Mouse (Mus musculus) lung, postnatal 0 days (tissue): ENCODE measurements around the gene Rprd1b. TPM values are rescaled to one million over a fixed set of nuclear protein-coding genes. Genes with fewer than 3 reads are reported as not detected.

Experiments used
- ATAC-seq: fragments of 200-750 bp; cut with Nextera tagmentation; 2 replicates; pipeline ENCODE4 v1.8.0; 2017; ENCODE audit warnings: moderate library complexity
- DNase-seq: peaks from one replicate; pipeline ENCODE4 v3.0.0-alpha.2; 2016; ENCODE audit warnings: low spot score
- H3K27ac ChIP-seq: fragments of 300-500 bp; sonication (generic); 2 replicates; pipeline ENCODE4 v1.5.1; 2014; ENCODE audit warnings: antibody characterized with exemption, mild to moderate bottlenecking, low read length, mixed read lengths
- H3K27me3 ChIP-seq: fragments of 300-500 bp; sonication (generic); replicated peaks from 2 replicates; pipeline ENCODE4 v1.6.1; 2014; ENCODE audit warnings: low read length, mixed read lengths; ENCODE audit not compliant: insufficient read depth
- H3K36me3 ChIP-seq: fragments of 300-500 bp; sonication (generic); 2 replicates; pipeline ENCODE4 v1.6.1; 2014; ENCODE audit warnings: low read length, mixed read lengths; ENCODE audit not compliant: insufficient read depth
- H3K4me1 ChIP-seq: fragments of 300-500 bp; sonication (generic); 2 replicates; pipeline ENCODE4 v1.6.1; 2014; ENCODE audit warnings: antibody characterized with exemption, low read depth, low read length, mixed read lengths; ENCODE audit not compliant: insufficient read depth
- H3K4me2 ChIP-seq: fragments of 300-500 bp; sonication (generic); replicated peaks from 2 replicates; pipeline ENCODE4 v1.6.1; 2014; ENCODE audit warnings: low read depth, mild to moderate bottlenecking, low read length, moderate library complexity, mixed read lengths
- H3K4me3 ChIP-seq: fragments of 300-500 bp; sonication (generic); 2 replicates; pipeline ENCODE4 v1.5.1; 2014; ENCODE audit warnings: low read depth, low read length
- H3K9ac ChIP-seq: fragments of 300-500 bp; sonication (generic); replicated peaks from 2 replicates; pipeline ENCODE4 v1.6.1; 2014; ENCODE audit warnings: low read depth, mild to moderate bottlenecking
- H3K9me3 ChIP-seq: fragments of 300-500 bp; sonication (generic); 2 replicates; pipeline ENCODE4 v1.6.1; 2016; ENCODE audit warnings: low read length, mixed read lengths
- CTCF ChIP-seq: IDR thresholded peaks from 2 replicates; pipeline ENCODE4 v1.5.1; 2016; ENCODE audit warnings: antibody characterized with exemption, mild to moderate bottlenecking
- EP300 ChIP-seq: IDR thresholded peaks from 2 replicates; pipeline ENCODE4 v1.6.1; 2016; ENCODE audit warnings: antibody characterized with exemption, mild to moderate bottlenecking, control low read depth
- WGBS: fragments of 180-500 bp; shearing (Covaris S2); extraction: QIAGEN DNeasy Blood & Tissue Kit; methylation state at CpG from one replicate; pipeline ENCODE4 v1.1.7; 2014; 5-methylcytosine and 5-hydroxymethylcytosine counted together
- polyA plus RNA-seq: library from polyadenylated mRNA; unstranded; fragments of >200 nt; fragmentation: Nextera tagmentation; extraction: Ambion mirVana; gene quantifications from 2 replicates; pipeline ENCODE4 v1.2.1, GENCODE M21; 2015

The Rprd1b gene
- polyA plus RNA-seq, 1 experiment from 2014 or later = 23.8 TPM

DNA sequence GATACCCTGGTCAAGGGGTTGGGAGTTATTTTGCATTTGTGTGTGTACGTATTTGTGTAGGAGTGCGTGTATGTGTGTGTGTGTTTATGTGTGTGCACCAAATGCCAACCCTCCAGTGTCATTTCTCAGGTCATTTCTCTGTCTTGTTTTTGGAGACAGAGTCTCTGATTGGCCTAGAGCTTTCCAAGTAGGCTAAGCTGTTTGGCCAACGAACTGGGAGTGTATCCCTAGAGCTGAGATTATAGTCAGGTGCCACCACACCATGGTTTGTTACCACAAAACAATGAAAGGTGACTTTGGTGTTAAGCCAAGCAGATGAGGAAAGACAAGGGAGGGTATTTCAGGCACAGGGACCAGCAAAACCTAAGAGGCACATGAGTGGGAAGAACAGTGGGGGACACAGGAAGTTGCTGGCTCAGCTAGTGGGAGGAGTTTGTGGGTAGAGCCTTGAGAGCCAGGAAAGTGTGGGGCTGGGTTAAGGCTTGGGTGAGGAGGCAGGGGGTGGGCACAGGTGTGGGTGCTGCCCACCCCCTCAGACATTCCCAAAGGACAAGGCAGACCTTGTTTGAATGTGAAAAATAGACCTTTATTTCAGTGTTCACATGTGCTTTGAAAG lies 87.6 kb downstream of the Rprd1b start:
- H3K4me1 ChIP-seq = no peaks in the 10 kb centered on the region; the same call in 1 of the 2 replicates
- DNase-seq (no peak), ATAC-seq (no peak)
- H3K36me3 ChIP-seq = peaks cover 11% of the 10 kb centered on the region
- no peak overlapping the region for H3K4me3 ChIP-seq
- H3K27ac ChIP-seq = 0 out of 2 replicates have a peak overlapping the region, but pooled peaks have one; percentile 26
- H3K9ac ChIP-seq = no peak overlapping the region
- TF ChIP-seq CTCF (no peak), EP300 (no peak)
- no peaks in the 10 kb centered on the region for H3K9me3 ChIP-seq
- 83% methylated on average over 3 of the region's 3 CpGs for WGBS
- no peaks in the 10 kb centered on the region for H3K27me3 ChIP-seq
- H3K4me2 ChIP-seq = no peak overlapping the region

GRCm38 (mm10) chr2:158116653-158117052 lies 88.4 kb downstream of the Rprd1b start:
- H3K36me3 ChIP-seq = peaks cover 11% of the 10 kb centered on the region
- H3K9ac ChIP-seq = no peak overlapping the region
- 34% methylated on average over 6 of the region's 6 CpGs for WGBS
- no peak overlapping the region for H3K4me3 ChIP-seq
- DNase-seq = no peak
- peaks cover 5% of the 10 kb centered on the region for H3K4me1 ChIP-seq
- H3K4me2 ChIP-seq = no peak overlapping the region
- ATAC-seq = no peak
- 0 out of 2 replicates have a peak overlapping the region, but pooled peaks have one; percentile 26 for H3K27ac ChIP-seq
- H3K9me3 ChIP-seq = no peaks in the 10 kb centered on the region
- no peak for TF ChIP-seq EP300
- TF ChIP-seq CTCF = no peak
- no peaks in the 10 kb centered on the region for H3K27me3 ChIP-seq

DNA sequence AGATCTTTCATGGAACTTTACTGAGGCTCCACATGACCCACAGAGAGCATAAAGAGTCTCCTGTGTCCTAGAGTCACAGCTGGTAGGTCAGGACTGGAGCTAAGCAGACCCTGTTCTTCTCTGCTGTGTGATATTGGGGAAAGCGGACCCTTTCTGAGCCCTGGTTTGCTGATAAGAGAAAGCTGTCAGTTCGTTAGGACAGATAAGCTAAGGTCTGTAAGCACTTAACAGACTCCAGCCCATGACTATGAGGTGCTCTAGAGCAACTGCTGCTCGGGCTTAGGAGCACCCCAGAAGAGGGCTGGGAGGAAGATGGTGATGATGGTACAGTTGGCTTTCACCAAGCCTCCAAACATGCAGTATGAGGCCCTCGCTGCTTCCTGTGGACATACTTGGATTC lies 90.8 kb downstream of the Rprd1b start:
- TF ChIP-seq CTCF (no peak), EP300 (no peak)
- no peak overlapping the region for H3K4me2 ChIP-seq
- H3K4me3 ChIP-seq = no peak overlapping the region
- DNase-seq (no peak), ATAC-seq (no peak)
- WGBS = 72% methylated on average over 4 of the region's 4 CpGs
- H3K36me3 ChIP-seq = peaks cover 29% of the 10 kb centered on the region
- H3K27ac ChIP-seq = no peak overlapping the region
- H3K27me3 ChIP-seq = no peaks in the 10 kb centered on the region
- no peaks in the 10 kb centered on the region for H3K9me3 ChIP-seq
- H3K4me1 ChIP-seq = peaks cover 16% of the 10 kb centered on the region
- no peak overlapping the region for H3K9ac ChIP-seq

- H3K36me3 ChIP-seq = peaks cover 37% of the 10 kb centered on the region
- WGBS = 78% methylated on average over 8 of the region's 8 CpGs
- no peak overlapping the region for H3K4me3 ChIP-seq
- H3K27me3 ChIP-seq = no peaks in the 10 kb centered on the region
- TF ChIP-seq CTCF (no peak), EP300 (no peak)
- H3K4me1 ChIP-seq = peaks cover 16% of the 10 kb centered on the region
- DNase-seq (no peak), ATAC-seq (no peak)
- H3K9me3 ChIP-seq = no peaks in the 10 kb centered on the region
- no peak overlapping the region for H3K4me2 ChIP-seq
- no peak overlapping the region for H3K9ac ChIP-seq
- H3K27ac ChIP-seq = no peak overlapping the region
Measured at GRCm38 (mm10) chr2:158120211-158120610, 91.9 kb downstream of the Rprd1b start.

GRCm38 (mm10) chr2:158120868-158121267 lies 92.6 kb downstream of the Rprd1b start:
- no peaks in the 10 kb centered on the region for H3K9me3 ChIP-seq
- peaks cover 16% of the 10 kb centered on the region for H3K4me1 ChIP-seq
- TF ChIP-seq EP300 (no peak), CTCF (no peak)
- no peak overlapping the region for H3K9ac ChIP-seq
- H3K27me3 ChIP-seq = no peaks in the 10 kb centered on the region
- 73% methylated on average over 3 of the region's 3 CpGs for WGBS
- DNase-seq (no peak), ATAC-seq (no peak)
- H3K36me3 ChIP-seq = peaks cover 44% of the 10 kb centered on the region
- no peak overlapping the region; the same call in 1 of the 2 replicates for H3K27ac ChIP-seq
- H3K4me3 ChIP-seq = no peak overlapping the region
- no peak overlapping the region for H3K4me2 ChIP-seq

GRCm38 (mm10) chr2:158121645-158122326 lies 93.5 kb downstream of the Rprd1b start:
- Histone ChIP-seq H3K27ac (peak overlapping the region; percentile 22), H3K27me3 (no peaks in the 10 kb centered on the region), H3K36me3 (peaks cover 47% of the 10 kb centered on the region), H3K4me1 (peaks cover 16% of the 10 kb centered on the region), H3K4me3 (no peak overlapping the region), H3K9ac (no peak overlapping the region), H3K9me3 (no peaks in the 10 kb centered on the region), H3K4me2 (no peak overlapping the region)
- peak; percentile 90 for ATAC-seq
- 23% methylated on average over 10 of the region's 12 CpGs for WGBS
- peak; percentile 78 for DNase-seq
- TF ChIP-seq CTCF = no peak
- peak; percentile 77 for TF ChIP-seq EP300
